Mouse (Mus musculus): ENCODE measurements around the gene Safb. TPM values are rescaled to one million over a fixed set of nuclear protein-coding genes. Genes with fewer than 3 reads are reported as not detected.
A peak's percentile ranks its signal among the peaks of the same experiment; 100 is the strongest.

The Safb gene
- 119 and 132 TPM in 2 replicates for polyA plus RNA-seq (2014; fragmentation: Nextera tagmentation; extraction: Ambion mirVana)

DNA sequence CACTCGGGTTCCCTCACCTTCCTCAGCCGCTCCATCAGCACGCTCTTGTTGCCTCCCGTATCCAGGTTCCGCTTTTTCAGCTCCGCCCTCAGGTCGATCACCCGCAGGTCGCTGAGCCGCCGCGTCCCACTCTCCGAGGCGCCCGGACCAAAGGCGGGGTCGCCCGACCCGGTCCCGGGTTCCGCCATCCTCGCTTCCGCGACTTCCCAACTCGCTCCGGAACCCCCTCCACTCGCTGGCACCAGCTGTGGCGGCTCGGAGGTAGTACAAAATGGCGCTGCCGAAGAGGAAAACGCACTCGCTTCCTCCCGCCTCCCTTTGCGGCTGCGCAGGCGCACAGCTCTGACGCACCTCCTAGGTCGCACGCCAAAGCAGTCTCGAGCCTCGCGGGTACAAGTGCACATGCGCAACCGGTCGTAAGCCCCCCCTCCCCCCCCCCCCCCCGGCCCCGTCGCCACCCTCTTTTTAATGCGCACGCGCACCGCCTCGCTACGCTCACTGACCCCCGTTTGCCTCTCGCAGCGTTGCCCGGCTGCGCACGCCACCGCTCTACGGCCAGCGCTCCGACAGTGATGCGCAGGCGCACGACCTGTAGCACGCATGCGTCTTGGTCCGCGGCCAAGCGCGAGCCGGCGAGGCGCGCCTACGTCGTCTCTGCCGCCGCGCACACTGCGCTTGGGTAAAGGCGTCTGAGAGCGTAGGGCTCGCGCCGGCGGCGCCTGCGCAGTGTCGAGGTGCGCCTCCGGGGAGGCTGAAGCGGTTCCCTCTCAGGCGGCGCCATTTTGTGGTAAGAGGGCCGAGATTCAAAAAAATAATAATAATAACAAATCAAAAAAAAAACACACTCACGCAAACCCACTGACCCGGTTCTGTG lies at the start of gene Safb, which contains the start of gene Safb2:
Gene Safb, plus strand, starts transcription at position 569 of the 874 bp plus-strand sequence.
Gene Safb2, minus strand, starts transcription at position 329 of the 874 bp plus-strand sequence.
- under 1% methylated on average over 74 of the region's 101 CpGs for WGBS
- DNase-seq (ENCODE audit: low spot score), result peak; percentile 98
- H3K27me3 ChIP-seq (ENCODE audit: control insufficient read depth, insufficient read depth, low read length), result no peaks in the 10 kb centered on the region
- peak within 1 kb of the TSS; percentile 87 for H3K27ac ChIP-seq (replicated peaks; ENCODE audit: low read depth, low read length)
- H3K9me3 ChIP-seq (ENCODE audit: control insufficient read depth, low read length), result no peaks in the 10 kb centered on the region
- H3K9ac ChIP-seq (ENCODE audit: low read length), result peak within 1 kb of the TSS; percentile 91
- H3K4me2 ChIP-seq (ENCODE audit: low read depth, severe bottlenecking), result peak within 1 kb of the TSS; percentile 89
- peaks cover 38% of the 10 kb centered on the region for H3K36me3 ChIP-seq (ENCODE audit: control insufficient read depth, insufficient read depth, low read length)
- peak within 1 kb of the TSS; percentile 96 for H3K4me3 ChIP-seq (ENCODE audit: low read depth, low read length)
- ATAC-seq (ENCODE audit: insufficient number of reproducible peaks, low FRiP score, low TSS enrichment, low read depth), result peak; percentile 95
- H3K4me1 ChIP-seq (ENCODE audit: control insufficient read depth, insufficient read depth, low read length), result peaks cover 26% of the 10 kb centered on the region

DNA sequence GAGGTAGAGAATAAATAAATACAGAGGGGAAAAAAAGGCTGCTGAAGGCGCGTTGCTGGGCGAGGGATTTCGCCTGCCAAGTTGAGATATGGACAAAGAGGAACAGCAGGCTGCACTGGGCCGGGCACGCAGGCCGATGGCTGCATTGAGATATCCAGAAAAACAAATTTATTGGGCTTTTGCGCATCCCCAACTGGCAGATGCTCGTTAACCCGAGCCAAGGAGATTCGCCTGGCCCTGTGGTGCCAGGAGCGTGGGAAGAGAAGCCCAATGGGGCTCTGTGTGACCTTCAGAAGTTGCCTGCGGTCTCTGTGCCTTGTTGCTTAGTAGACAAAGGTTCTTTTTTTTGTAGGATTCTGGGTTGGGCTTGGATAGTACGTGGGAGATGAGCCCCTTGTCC lies 48.4 kb upstream of the Safb start:
- H3K4me2 ChIP-seq (ENCODE audit: low read depth, severe bottlenecking), result no peak overlapping the region
- H3K27ac ChIP-seq (replicated peaks; ENCODE audit: low read depth, low read length), result no peak overlapping the region
- DNase-seq (ENCODE audit: low spot score) (no peak), ATAC-seq (ENCODE audit: insufficient number of reproducible peaks, low FRiP score, low TSS enrichment, low read depth) (no peak)
- H3K36me3 ChIP-seq (ENCODE audit: control insufficient read depth, insufficient read depth, low read length), result no peaks in the 10 kb centered on the region
- H3K27me3 ChIP-seq (ENCODE audit: control insufficient read depth, insufficient read depth, low read length), result no peaks in the 10 kb centered on the region
- no peak overlapping the region for H3K9ac ChIP-seq (ENCODE audit: low read length)
- no peaks in the 10 kb centered on the region for H3K4me1 ChIP-seq (ENCODE audit: control insufficient read depth, insufficient read depth, low read length)
- no peak overlapping the region for H3K4me3 ChIP-seq (ENCODE audit: low read depth, low read length)
- 78% methylated on average over 14 of the region's 14 CpGs for WGBS
- H3K9me3 ChIP-seq (ENCODE audit: control insufficient read depth, low read length), result no peaks in the 10 kb centered on the region

DNA sequence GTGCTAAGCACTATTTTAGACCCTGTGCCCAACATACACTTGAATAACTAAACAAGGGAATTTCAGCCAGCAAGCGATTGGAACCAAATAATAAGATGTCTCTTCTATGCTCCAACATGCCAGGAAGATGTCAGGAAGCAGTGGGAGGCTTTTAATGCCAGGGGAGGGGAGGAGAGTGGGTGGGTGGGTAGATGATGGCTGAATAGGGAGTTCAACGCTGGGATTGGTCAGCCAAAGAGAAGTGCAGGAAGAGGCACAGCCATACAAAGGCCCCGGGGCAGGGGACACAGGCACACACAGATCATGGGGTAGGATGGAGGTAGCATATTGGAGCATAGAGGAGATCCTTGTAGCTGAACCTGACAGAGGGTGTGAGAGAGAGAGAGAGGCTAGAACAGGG lies 47.8 kb upstream of the Safb start:
- no peaks in the 10 kb centered on the region for H3K36me3 ChIP-seq (ENCODE audit: control insufficient read depth, insufficient read depth, low read length)
- no peak overlapping the region for H3K27ac ChIP-seq (replicated peaks; ENCODE audit: low read depth, low read length)
- 77% methylated on average over 3 of the region's 3 CpGs for WGBS
- H3K9ac ChIP-seq (ENCODE audit: low read length), result no peak overlapping the region
- no peak overlapping the region for H3K4me2 ChIP-seq (ENCODE audit: low read depth, severe bottlenecking)
- DNase-seq (ENCODE audit: low spot score) (no peak), ATAC-seq (ENCODE audit: insufficient number of reproducible peaks, low FRiP score, low TSS enrichment, low read depth) (no peak)
- no peak overlapping the region for H3K4me3 ChIP-seq (ENCODE audit: low read depth, low read length)
- H3K4me1 ChIP-seq (ENCODE audit: control insufficient read depth, insufficient read depth, low read length), result no peaks in the 10 kb centered on the region
- H3K27me3 ChIP-seq (ENCODE audit: control insufficient read depth, insufficient read depth, low read length), result no peaks in the 10 kb centered on the region
- H3K9me3 ChIP-seq (ENCODE audit: control insufficient read depth, low read length), result no peaks in the 10 kb centered on the region

DNA sequence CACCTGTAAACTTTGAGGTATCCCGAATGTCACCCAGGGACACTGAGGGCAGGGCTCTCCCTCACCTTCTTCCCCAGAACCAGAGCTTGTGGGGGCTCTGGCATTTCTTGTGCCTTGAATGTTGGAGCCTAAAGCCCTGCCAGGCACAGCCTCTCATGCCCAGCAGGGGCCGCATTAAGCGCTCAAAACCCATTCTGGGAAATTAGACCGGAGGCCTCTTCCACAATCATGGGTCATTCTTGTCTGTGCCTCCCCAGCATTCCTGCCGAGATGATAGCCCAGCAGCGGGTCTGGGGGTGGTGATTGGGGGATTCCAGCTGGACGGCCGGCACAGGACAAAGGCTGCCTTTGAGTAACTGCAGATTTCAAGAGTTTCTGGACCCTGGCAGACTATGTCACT lies 46.7 kb upstream of the Safb start:
- Histone ChIP-seq H3K27ac (replicated peaks; ENCODE audit: low read depth, low read length) (no peak overlapping the region), H3K4me2 (ENCODE audit: low read depth, severe bottlenecking) (no peak overlapping the region), H3K9ac (ENCODE audit: low read length) (no peak overlapping the region), H3K36me3 (ENCODE audit: control insufficient read depth, insufficient read depth, low read length) (no peaks in the 10 kb centered on the region), H3K9me3 (ENCODE audit: control insufficient read depth, low read length) (no peaks in the 10 kb centered on the region), H3K27me3 (ENCODE audit: control insufficient read depth, insufficient read depth, low read length) (no peaks in the 10 kb centered on the region), H3K4me1 (ENCODE audit: control insufficient read depth, insufficient read depth, low read length) (no peaks in the 10 kb centered on the region), H3K4me3 (ENCODE audit: low read depth, low read length) (no peak overlapping the region)
- 51% methylated on average over 8 of the region's 8 CpGs for WGBS
- DNase-seq (ENCODE audit: low spot score), result no peak
- no peak for ATAC-seq (ENCODE audit: insufficient number of reproducible peaks, low FRiP score, low TSS enrichment, low read depth)

DNA sequence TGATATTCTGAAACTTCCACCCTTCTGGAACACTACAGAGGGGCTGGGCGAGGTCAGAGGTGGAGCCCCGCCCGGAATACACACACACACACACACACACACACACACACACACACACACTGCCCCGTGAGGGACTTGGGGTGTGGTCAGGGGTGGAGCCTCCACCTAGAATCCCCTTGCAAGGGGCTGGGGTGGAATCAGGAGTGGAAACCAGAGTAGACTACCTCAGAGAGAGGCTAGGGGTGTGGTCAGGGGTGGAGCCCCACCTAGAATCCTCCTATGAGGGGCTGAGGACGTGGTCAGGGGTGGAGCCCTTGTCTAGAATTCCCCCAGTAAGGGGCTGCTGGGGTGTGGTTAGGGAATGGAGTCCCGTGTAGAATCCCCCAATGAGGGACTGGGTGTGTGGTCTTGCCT lies 44.1 kb upstream of the Safb start:
- Histone ChIP-seq H3K27me3 (ENCODE audit: control insufficient read depth, insufficient read depth, low read length) (no peaks in the 10 kb centered on the region), H3K9me3 (ENCODE audit: control insufficient read depth, low read length) (no peaks in the 10 kb centered on the region), H3K4me1 (ENCODE audit: control insufficient read depth, insufficient read depth, low read length) (no peaks in the 10 kb centered on the region), H3K27ac (replicated peaks; ENCODE audit: low read depth, low read length) (no peak overlapping the region), H3K4me3 (ENCODE audit: low read depth, low read length) (no peak overlapping the region), H3K9ac (ENCODE audit: low read length) (no peak overlapping the region), H3K4me2 (ENCODE audit: low read depth, severe bottlenecking) (no peak overlapping the region), H3K36me3 (ENCODE audit: control insufficient read depth, insufficient read depth, low read length) (no peaks in the 10 kb centered on the region)
- DNase-seq (ENCODE audit: low spot score), result peak; percentile 22
- 33% methylated on average over 6 of the region's 6 CpGs for WGBS
- peak; percentile 71; the same call in 1 of the 2 replicates for ATAC-seq (ENCODE audit: insufficient number of reproducible peaks, low FRiP score, low TSS enrichment, low read depth)

DNA sequence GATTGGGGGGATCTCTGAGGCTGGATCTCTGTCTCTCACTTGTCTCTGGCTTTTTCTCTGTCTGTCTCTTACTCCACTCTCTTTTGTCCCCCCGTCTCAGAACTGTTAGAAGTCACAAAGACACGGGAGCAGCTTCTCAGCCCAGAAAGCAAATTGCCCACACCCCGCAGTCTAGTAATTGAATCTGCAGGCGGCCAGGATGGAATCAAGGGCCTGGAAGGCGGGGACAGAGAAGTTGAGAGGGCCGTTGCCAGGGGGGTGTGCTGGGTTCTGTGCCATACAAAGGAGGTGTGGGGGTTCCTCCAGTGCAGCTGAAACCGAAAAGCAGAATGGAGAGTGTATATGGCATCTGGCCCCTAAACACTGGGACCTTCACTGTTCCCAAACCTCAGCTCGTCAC lies 41.9 kb upstream of the Safb start:
- ATAC-seq (ENCODE audit: insufficient number of reproducible peaks, low FRiP score, low TSS enrichment, low read depth) (no peak), DNase-seq (ENCODE audit: low spot score) (no peak)
- H3K27me3 ChIP-seq (ENCODE audit: control insufficient read depth, insufficient read depth, low read length), result no peaks in the 10 kb centered on the region
- no peaks in the 10 kb centered on the region for H3K9me3 ChIP-seq (ENCODE audit: control insufficient read depth, low read length)
- H3K4me3 ChIP-seq (ENCODE audit: low read depth, low read length), result no peak overlapping the region
- no peak overlapping the region for H3K4me2 ChIP-seq (ENCODE audit: low read depth, severe bottlenecking)
- 49% methylated on average over 8 of the region's 8 CpGs for whole genome bisulfite sequencing
- no peaks in the 10 kb centered on the region for H3K4me1 ChIP-seq (ENCODE audit: control insufficient read depth, insufficient read depth, low read length)
- no peak overlapping the region for H3K9ac ChIP-seq (ENCODE audit: low read length)
- H3K36me3 ChIP-seq (ENCODE audit: control insufficient read depth, insufficient read depth, low read length), result no peaks in the 10 kb centered on the region
- H3K27ac ChIP-seq (replicated peaks; ENCODE audit: low read depth, low read length), result no peak overlapping the region

DNA sequence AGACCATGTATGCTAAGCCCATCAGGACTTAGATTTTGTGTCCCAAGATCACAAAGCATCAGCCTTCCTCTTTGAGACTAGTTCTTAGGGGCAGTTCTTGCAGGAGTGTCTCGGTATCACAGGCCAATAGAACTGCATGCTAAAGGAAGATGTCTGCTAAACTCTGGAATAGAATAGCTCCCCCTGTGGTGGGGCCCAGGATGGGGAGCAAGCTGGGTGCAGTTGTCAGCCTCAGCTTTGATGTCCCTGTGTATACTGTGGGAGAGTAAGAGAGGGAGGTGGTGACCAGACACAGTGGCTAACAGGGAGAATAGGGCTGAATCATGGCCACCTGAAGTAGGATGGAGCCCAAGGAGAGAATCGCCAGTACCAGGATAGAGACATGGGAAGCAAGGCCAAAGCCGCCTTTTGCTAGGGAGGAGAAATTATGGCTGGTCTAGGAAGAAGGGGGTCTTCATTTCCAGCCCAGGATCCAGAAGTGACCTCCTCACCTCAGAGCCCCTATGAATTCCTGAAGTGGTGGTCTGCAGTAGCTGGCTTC lies 40.9 kb upstream of the Safb start:
- Histone ChIP-seq H3K9me3 (ENCODE audit: control insufficient read depth, low read length) (no peaks in the 10 kb centered on the region), H3K4me3 (ENCODE audit: low read depth, low read length) (no peak overlapping the region), H3K27me3 (ENCODE audit: control insufficient read depth, insufficient read depth, low read length) (no peaks in the 10 kb centered on the region), H3K4me2 (ENCODE audit: low read depth, severe bottlenecking) (no peak overlapping the region), H3K4me1 (ENCODE audit: control insufficient read depth, insufficient read depth, low read length) (no peaks in the 10 kb centered on the region), H3K36me3 (ENCODE audit: control insufficient read depth, insufficient read depth, low read length) (no peaks in the 10 kb centered on the region), H3K9ac (ENCODE audit: low read length) (no peak overlapping the region), H3K27ac (replicated peaks; ENCODE audit: low read depth, low read length) (no peak overlapping the region)
- 83% methylated on average over 3 of the region's 3 CpGs for WGBS
- peak; percentile 19 for DNase-seq (ENCODE audit: low spot score)
- no peak for ATAC-seq (ENCODE audit: insufficient number of reproducible peaks, low FRiP score, low TSS enrichment, low read depth)

DNA sequence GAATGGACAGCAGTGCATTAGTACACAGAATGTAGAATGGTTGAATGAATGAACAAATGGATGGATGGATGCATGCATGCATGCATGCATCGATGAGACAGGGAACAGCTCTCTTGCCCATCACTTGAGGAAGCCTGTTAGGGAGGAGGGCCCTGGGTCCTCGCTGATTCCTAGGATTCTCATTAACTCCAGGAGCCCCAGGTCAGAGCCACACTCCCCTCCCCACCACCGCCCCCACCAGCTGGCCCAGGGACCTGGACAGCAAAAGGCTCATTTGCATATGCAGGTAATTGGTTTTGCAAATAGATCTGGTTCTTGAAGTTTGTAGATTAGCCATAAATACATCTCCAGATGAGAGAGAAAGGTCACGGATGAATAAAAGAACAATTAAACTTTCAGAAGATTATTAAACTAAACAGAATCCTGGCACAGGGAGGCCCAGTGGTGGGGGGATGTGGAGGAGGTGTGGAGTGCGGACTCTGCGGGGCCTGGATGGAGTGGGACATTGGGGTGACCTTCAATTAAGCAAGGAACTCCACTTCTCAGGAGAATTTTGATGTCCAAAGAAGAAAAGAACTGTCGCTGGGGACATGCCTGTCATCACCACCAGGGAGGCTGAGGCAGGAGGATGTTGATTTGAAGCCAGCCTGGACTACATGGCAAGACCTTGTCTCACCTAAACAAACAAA lies 39.8 kb upstream of the Safb start:
- Histone ChIP-seq H3K4me2 (ENCODE audit: low read depth, severe bottlenecking) (no peak overlapping the region), H3K4me3 (ENCODE audit: low read depth, low read length) (no peak overlapping the region), H3K9ac (ENCODE audit: low read length) (no peak overlapping the region), H3K9me3 (ENCODE audit: control insufficient read depth, low read length) (no peaks in the 10 kb centered on the region), H3K4me1 (ENCODE audit: control insufficient read depth, insufficient read depth, low read length) (no peaks in the 10 kb centered on the region), H3K27ac (replicated peaks; ENCODE audit: low read depth, low read length) (no peak overlapping the region), H3K36me3 (ENCODE audit: control insufficient read depth, insufficient read depth, low read length) (no peaks in the 10 kb centered on the region), H3K27me3 (ENCODE audit: control insufficient read depth, insufficient read depth, low read length) (no peaks in the 10 kb centered on the region)
- WGBS, result 77% methylated on average over 7 of the region's 7 CpGs
- DNase-seq (ENCODE audit: low spot score), result no peak
- ATAC-seq (ENCODE audit: insufficient number of reproducible peaks, low FRiP score, low TSS enrichment, low read depth), result no peak

All from limb, embryonic 11.5 days (tissue).